Mouse (Mus musculus) left cerebral cortex, adult 8-10 months (tissue): ENCODE results near the gene Cldn12. TPM values are rescaled to one million over a fixed set of nuclear protein-coding genes. Genes with fewer than 3 reads are reported as not detected.

Experiments used
- DNase-seq, 2 experiments: peaks; one replicate each; pipeline ENCODE4 v3.0.0; 2022; ENCODE audit warnings: low spot score in 2 of 2
- total RNA-seq, 4 experiments: library from RNA; stranded (reverse); gene quantifications; 2 replicates each; pipeline ENCODE4 v1.2.4; 2022

Gene Cldn12
- 10 to 100 TPM; 43.8 to 45.2 (median 44.1) TPM for total RNA-seq

DNA sequence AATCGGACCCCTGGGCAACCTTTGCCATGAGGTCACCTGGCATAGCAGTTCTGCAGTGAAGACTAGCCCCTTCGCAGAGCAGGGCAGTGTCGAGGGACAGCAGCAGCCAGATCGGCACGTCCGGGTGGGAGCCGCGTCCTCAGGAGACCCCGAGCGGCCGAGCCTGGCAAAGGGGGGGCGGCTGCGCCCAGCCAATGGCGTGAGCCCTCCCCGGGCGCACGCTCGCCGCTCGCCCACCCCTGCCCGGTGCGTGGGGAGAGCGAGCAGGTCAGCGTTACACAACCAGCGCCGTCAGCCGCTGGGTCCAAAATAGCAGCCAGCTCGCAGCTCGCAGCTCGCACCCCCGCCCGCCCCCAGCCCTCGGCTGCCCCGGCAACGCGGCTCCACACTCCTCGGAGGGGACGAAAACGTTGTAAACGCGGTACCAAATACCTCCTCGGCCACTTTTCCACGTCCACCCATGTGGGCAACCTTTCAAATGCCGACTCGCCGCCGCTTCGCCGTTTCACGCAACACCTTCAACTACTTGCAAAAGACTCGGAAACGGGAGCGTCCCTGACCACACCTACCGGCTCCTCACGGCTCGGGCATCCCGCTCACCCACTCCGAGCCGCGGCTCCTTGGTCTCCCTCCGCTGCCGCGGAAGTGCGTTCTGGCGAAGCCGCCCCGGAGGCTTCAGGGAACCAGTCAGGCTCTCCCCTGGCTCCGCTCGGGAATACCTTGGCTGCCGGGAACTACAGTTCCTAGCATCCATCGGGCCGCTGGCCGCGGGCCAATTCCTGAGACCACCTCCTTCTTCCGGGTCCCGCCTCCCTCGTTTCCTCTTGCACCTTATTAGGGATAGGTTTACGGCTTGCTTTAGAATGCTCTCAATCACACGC, at the start of gene Cldn12:
Gene Cldn12, minus strand, starts transcription at position 763 of the 881 bp plus-strand sequence.
- DNase-seq, result peak; percentile 94 to 97

DNA sequence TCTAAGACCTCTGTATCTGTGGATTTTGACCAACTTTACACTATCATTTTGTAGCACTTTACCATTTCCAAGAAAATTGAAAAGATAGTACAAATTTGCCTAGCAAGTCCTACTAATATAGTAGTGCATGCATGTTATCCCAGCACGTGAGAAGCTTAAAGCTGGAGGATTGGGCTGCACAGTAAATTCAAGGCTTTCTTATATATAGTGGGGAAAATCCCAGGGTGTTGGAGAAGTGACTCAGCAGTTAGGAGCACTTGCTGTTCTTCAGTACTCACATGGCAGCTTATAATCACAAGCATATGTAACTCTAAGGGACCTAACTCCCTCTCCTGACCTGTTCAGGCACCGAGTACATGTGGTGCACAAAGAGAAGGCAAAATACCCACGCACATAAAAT, 47.7 kb upstream of the Cldn12 start:
- no peak for DNase-seq

DNA sequence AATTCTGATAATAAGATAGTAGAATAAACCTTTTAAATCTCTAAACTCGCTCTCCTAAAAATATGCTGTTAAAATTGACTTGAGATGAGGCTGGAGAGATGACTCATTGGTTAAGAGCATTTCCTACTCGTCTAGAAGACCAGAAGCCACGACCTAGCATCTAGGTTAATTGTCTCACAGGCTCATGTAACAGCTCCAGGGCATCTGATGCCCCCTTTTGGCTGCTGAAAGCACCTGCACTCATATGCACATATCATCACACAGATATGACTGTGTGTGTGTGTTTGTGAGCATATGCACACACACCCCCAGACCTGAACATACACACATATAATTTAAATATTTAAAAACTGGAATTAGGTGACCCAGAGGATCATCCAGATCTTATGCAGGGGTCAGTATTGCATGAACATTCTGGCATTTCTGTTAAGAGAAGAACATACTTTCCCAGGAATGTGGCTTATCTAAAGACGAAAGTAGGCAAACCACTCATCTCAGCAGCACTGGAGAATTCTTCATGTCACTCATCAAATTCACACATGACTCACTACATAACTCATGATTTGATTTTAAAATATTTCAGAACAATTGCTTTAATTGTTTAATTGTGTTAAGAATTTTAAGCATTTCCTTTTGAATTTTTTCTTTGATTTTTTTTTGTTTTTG, 46.4 kb upstream of the Cldn12 start:
- DNase-seq, result no peak

DNA sequence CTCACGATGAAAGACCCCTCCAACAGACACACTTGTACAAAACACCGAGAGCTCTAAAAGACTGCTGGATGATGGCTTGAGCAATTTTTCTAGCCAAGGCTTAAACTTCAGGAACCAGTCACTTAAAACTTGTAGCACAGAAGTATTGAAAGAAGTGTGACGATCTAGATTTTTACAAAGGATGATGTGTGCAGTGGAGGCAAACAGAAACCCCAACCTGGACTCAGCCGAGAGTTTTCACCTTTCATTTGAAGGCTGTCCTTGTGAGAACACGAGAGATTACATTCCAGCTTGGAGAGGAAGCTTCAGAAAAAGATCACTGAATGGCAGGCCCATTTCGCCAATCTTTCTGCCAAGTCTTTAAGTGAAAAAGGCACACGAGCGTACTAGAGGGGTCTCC, 45.0 kb upstream of the Cldn12 start:
- no peak for DNase-seq

DNA sequence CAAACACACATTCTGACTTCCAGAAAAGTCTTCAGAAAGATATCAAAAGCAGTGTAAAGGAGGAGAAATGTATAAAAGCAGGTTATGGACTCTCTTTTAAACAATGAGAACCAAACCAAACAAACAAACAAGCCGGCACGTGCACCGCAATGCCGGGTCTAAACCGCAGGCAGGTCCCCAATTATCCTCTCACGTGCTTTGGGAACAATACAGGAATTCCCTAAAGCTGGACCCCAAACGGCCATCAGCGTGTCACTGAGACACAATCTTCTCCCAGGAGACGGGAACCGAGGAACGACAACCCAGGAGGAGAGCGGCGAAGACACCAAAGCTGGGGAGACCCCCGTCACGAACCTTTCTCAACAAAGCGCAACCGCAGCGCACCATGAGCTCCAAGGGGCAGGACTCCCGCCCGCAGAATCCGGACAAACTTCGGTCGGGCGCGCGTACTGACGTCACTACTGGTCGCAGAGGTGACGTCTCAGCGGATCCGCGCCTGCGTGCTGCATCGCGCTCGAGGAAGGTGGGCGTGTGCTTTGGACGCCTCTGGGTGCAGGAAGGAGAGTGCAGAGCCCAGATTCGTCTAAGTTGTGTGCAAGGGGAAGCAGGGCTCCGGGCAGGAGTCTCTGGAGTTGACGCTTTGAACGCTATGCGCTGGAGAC, 44.5 kb upstream of the Cldn12 start, which contains the start of gene Gtpbp10:
Gene Gtpbp10, minus strand, starts transcription at position 460 of the 662 bp plus-strand sequence.
- peak; percentile 87 to 91 for DNase-seq

DNA sequence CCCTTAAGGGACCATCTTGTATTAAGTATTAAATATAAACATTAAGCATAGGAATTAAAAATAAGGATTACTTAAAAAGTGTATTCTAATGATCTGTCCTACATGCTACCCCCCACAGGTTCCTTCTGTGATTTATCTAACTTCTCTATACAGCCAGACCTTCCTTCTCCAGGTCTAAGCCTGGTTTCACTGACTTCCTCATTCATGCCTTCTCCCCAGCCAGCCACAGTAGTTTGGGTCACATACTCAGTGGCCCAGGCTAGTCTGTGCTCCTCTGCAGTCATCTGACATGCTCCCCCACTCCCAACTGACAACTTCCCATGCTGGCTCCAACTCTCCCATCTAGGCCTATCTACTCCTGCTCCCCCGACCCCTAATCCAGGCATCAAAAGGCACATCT, 36.4 kb upstream of the Cldn12 start:
- no peak for DNase-seq

DNA sequence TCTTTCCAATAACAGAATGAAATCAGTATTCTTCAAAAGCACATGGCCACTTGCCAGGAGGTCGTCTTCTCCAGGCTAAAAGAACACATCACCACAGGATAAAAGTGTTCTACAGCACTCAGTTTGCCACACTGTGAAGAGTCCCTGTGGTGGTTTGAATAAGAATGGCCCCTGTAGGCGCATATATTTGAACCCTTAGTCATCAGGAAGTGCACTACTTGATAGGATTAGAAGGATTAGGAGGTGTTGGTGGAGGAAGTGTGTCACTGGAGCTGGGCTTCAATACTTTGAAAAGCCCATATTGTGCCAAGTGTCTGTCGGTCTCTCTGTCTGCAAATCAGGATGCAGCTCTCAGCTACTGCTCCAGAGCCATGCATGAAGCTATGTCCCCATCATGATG, 25.6 kb upstream of the Cldn12 start:
- DNase-seq, result no peak

DNA sequence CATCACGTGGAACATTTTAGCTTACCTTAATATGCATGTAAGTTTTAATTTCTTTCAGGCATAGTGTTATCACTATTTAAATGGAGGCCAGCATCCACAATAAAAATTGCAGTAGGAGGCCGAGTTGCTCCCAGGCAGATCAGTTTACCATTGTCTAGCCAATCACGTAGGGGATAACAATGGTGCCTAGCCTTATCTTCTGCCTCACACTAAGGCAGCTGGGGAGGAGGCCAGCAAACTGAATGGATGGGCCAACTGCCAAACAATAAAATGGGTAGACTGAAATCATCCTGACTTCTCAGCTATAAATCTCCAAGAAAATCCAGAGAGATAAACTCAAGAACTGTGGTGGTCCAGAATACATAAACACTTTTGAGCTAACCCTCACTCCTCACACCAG, 25.0 kb upstream of the Cldn12 start:
- no peak for DNase-seq

DNA sequence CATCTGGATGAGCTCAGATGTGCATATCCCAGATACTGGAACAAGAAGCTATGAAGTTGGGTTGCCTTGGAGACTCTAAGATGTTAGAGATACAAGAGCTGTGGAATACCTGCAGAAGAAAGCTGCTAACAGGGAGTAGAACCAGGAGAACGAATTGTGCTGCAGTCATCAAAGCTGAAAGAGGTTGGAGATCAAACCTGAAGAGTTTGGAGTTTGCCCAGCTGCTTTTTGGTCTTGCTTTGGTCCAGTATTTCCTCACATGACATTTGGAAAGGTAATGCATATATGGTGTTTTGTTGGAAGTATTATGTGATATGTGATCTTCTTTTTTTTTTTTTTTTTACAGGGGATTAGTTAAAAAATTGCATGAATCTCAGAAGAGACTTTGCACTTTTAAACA, 21.4 kb upstream of the Cldn12 start:
- no peak for DNase-seq

DNA sequence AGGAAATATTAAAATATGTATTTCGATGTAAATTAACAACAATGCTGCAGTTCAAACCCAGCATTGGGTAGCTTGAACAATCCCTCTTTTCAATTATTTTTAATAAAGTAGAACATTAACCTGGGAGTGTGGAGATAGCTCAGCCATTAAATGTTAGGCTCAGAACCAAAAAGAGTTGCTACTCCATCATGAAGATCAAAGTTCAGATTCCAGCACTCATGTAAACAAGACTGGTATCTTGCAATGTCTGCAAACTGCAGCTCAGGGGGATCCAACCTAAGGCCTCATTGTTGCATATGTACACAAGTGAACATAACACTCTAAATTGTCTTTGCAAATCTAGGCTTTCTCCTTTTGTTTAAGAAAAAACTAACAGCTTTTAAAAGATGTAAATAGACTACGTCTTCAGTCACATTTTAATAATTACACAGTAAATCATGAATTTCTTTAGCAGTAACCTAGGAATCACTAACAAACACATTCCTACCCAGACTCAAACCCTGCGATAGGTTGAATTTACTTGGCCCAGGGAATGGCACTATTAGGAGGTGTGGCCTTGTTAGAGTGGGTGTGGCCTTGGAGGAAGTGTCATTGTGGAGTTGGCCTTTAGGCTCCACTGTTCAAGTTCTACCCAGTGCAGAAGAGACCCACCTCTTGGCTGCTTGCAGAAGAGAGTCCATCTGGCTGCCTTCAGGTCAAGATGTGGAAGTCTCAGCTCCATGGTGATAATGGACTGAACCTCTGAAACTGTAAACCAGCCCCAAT, 19.1 kb upstream of the Cldn12 start:
- no peak for DNase-seq

DNA sequence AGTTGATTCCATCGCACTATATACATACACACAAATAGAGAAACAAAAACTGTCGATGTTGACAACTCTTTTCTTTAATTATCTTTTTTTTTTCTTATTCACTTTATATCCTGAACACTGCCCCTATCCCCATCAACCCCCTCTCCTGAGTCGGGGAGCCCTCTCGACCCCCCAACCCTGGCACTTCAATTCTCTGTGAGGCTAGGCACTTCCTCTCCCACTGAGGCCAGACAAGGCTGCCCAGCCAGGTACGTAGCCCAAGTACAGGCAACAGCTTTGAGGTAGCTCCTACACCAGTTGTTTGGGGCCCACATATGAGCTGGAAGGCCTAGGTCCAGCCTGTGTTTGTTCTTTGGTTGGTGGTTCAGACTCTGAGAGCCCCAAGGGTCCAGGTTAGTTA, 653 bp upstream of the Cldn12 start:
- DNase-seq, result no peak

DNA sequence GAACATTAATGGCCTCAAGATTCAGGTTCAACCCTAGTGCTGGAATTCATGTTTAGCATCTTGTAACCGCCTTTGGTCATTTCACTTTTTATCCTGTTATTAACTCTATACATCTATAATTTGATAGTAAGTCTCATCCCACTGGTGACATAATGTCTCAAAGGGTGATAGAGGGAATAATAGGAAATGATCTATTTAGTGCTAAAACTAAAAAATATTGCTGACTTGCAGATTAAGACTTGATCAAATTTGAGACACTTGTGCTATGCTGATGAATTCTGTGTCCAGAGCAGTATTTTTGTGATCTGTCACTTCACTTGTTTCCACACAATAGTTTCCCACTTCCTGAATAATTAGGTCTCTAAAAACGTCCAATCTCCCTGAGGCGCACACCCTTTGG, 3.4 kb downstream of the Cldn12 start:
- DNase-seq, result no peak

DNA sequence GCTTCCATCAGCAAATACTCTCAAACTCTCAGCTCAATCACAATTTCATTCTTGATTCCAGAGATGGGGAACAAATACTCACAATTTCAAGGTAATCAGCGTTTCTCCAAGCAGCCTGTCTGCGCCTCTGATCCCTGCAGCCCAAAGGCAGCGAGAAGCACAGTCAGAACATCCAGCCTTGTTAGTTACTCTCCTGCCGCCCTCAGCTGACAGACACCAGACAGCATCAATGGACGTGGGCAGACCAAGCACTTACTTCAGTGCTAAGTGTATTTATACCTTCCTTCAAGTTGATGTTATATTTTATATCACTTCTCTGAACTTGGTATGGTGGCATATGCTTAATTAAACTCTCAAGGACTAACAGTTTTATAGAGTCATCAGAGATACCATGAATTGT, 3.8 kb downstream of the Cldn12 start:
- peak in 1 of 2 experiments; percentile 43 for DNase-seq

DNA sequence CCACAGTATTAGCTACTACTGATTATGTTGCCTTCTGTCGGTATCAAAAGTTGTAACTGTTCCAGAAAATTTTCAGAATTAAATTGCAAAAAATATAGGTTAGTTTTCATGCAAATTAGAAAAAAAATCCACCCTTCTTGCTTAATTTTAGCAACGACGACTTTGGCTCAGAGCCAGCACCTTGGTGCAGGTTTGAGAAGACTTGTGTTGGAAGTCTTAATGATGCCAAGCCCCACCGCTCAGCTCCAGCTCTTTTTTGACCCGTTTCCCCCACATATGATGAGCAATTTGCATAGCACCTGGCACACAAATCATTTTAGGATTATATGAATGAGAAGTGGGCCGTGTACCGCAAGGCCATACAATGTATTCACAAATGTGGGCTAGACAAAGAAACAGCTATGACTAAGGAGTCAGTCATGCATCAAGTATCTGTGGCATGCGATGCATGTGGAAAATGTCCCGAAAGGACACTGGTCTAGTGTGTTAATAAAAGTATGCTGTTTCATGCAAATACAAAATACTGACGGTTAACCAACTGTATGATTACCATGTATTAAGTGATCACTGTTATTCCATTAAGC, 4.4 kb downstream of the Cldn12 start:
- no peak for DNase-seq

DNA sequence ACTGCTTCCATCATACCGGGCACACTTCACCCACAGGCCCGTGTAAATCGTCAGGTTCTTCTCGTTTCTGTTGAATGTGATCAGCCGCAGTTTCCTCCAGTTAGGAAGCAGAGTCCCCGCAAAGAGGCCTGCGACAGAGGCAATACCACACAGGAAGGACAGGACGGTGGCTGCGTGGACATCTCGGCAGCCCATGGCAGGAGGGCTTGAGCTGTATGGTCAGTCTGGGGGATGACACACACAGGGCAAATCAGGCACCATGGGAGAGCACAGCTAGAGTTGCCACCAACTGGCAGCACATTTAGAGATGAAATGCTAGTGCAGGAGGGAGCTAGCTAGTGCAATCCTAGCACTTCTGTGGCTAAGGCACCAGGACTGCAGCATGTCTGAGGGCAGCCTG, 6.5 kb downstream of the Cldn12 start:
- DNase-seq, result no peak

DNA sequence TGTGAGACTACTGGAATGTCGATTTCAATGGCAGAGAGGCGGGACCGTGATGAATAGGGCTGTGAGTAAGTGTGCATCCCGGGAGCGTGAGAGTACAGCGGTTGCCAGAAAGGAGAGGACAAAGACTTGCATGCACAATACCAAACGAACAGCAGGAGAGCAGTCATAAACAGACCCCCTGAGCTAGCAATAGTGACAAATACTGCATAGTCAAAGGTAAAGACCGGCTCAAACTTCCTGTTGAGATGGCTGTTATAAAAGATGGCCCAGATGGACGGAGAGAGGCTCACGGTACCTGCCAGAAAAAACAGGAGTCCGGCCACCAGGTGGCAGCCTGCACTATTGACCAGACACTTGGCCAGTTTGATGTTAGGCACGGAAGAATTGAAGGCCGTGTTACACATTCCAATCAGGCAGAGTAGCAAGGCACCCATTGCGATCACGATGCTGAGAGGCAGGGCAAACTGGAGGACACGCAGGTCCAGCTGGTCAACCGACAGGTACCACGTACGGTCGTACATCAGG, 7.0 kb downstream of the Cldn12 start:
- DNase-seq, result peak; percentile 40 to 49

DNA sequence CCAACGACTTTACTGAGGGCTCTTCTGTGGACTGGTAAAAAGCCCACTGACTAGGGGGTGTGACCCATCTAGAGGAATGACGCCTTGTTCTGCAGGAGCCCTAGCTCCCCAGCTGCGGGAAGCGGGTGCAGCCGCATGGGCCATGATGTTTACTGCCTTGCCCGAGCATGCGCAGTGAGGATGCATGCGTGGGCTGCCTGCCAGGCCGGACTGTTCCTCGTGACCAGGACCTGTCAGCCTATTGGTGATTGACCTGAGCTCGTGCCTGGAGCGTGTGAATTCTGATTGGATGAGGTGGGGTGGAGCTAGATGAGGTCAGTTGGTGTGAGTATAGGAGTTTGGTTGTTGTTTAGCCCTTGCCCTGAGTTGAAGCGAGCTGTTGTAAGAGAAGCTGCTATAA, 10.3 kb downstream of the Cldn12 start:
- DNase-seq, result no peak

DNA sequence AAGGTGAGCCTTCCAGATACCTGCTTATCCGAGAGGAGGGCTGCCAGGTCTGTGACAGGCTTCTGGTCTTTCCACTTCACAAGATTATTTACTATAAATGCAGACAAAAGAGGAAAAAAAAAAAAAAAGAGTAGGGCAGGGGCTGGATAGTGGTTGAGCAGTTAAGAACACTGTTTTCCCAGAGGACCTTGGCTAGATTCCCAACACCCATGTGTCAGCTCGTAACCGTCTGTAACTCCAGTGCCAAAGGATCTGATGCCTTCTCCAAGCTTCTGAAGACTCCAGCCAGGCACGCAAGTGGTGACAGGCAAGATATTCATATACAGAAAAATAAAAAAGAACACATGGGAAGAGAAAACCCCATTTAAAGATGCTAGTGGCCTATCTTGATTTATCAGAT, 11.4 kb downstream of the Cldn12 start:
- no peak for DNase-seq

DNA sequence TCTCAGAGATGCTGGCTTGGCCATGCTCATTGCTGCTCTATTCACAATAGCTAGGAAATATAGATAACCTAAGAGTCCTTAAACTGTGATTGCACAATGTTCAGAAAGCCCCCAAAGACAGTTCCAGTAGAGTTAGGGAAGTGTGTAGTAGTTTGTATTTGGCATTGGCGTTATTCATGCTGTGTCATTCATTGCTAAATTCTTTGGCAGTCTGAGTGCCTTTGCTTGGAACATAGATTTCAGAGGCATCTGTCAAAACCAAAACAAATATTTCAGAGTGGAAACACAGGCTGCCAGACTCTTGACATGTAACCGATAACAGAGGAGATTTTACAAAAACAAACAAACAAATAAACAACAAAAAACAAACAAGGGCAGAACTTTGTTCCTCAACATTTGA, 13.2 kb downstream of the Cldn12 start:
- no peak for DNase-seq

DNA sequence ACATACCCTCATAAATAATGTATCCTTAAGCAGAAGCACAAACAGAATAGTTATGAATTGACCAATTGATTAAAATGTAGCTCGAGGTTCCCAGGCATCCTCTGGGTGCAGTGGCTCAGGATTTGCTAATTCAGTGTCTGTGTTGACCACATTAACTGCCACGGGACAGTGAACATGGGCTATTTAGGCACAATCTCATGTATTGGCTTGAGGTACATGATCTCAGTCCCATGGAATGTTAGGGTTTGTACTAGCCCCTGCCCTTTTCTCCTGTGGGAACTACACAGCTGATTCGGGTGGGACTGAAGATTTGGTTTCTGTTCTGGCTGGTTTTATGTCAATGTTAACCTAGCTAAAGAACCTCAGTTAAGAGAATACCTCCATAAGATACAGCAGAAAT, 18.4 kb downstream of the Cldn12 start:
- no peak for DNase-seq

DNA sequence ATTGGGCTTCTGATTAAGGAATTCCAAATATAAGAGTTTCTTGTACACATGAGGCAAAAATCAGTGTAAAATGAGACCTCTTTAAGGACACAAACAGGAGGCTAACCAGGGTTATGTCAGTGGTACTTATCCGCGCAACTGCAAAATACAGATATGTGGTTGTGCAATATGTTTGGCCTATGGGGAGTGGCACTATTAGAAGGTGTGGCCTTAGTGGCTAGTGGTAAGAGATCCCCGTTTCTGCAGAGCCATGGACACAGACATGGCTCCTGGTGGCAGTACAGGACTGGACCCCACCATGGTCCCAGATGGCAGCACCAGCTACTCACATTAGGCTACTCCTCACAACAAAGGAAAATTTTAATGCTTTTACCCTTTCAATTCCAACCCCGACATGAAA, 19.7 kb downstream of the Cldn12 start:
- no peak for DNase-seq
